Mouse (Mus musculus) cerebellum, postnatal 14 days (tissue): ENCODE data around the gene Card10.
A peak's percentile ranks its signal among the peaks of the same experiment; 100 is the strongest.
"Not testable (repeated sequence)": the region's sequence is repeated elsewhere in the genome, so short reads cannot be mapped to it uniquely, and the experiment has no call there.

ENCODE experiments used
- DNase-seq, 2 experiments: peaks; one replicate each; pipeline ENCODE4 v3.0.0; 2021; ENCODE audit warnings: mixed read lengths in 2 of 2

Card10 gene

GRCm38 (mm10) chr15:78802776-78803391, at the start of gene Card10:
Gene Card10, minus strand, starts transcription at chr15:78803042.
- DNase-seq: no peak

GRCm38 (mm10) chr15:78851505-78852153, 48.8 kb upstream of the Card10 start:
- peak; percentile 96 to 98 for DNase-seq

- no peak for DNase-seq
Measured at GRCm38 (mm10) chr15:78850944-78851343, 48.1 kb upstream of the Card10 start.

GRCm38 (mm10) chr15:78850059-78850824, 47.4 kb upstream of the Card10 start:
- DNase-seq: no peak

- DNase-seq: no peak
Measured at GRCm38 (mm10) chr15:78849485-78849884, 46.6 kb upstream of the Card10 start.

- DNase-seq: peak; percentile 78 to 90
Measured at GRCm38 (mm10) chr15:78848467-78848866, 45.6 kb upstream of the Card10 start.

- not testable (repeated sequence) for DNase-seq
Measured at GRCm38 (mm10) chr15:78846805-78847204, 44.0 kb upstream of the Card10 start.

GRCm38 (mm10) chr15:78846352-78846751, 43.5 kb upstream of the Card10 start:
- DNase-seq: no peak

- DNase-seq: no peak
Measured at GRCm38 (mm10) chr15:78845867-78846266, 43.0 kb upstream of the Card10 start.

- no peak for DNase-seq
Measured at GRCm38 (mm10) chr15:78845321-78845720, 42.5 kb upstream of the Card10 start.

GRCm38 (mm10) chr15:78844791-78845190, 41.9 kb upstream of the Card10 start:
- DNase-seq: no peak

GRCm38 (mm10) chr15:78843581-78844469, 41.0 kb upstream of the Card10 start:
- no peak for DNase-seq

- DNase-seq: peak in 1 of 2 experiments; percentile 38
Measured at GRCm38 (mm10) chr15:78842371-78843163, 39.7 kb upstream of the Card10 start, which contains the start of gene Cdc42ep1. Gene Cdc42ep1, plus strand, starts transcription at chr15:78842624.

- no peak for DNase-seq
Measured at GRCm38 (mm10) chr15:78841161-78841790, 38.4 kb upstream of the Card10 start.

GRCm38 (mm10) chr15:78840751-78841150, 37.9 kb upstream of the Card10 start:
- DNase-seq: no peak

GRCm38 (mm10) chr15:78840241-78840640, 37.4 kb upstream of the Card10 start:
- no peak for DNase-seq

- no peak for DNase-seq
Measured at GRCm38 (mm10) chr15:78839744-78840143, 36.9 kb upstream of the Card10 start.

- DNase-seq: peak in 1 of 2 experiments; percentile 23
Measured at GRCm38 (mm10) chr15:78836086-78836621, 33.3 kb upstream of the Card10 start.

- DNase-seq: peak; percentile 70 to 75
Measured at GRCm38 (mm10) chr15:78835200-78836085, 32.6 kb upstream of the Card10 start.
